Comparison of ENCODE assay signal across 9 mouse cellular contexts in genomic region chr2:153142620-153143199, GRCm38 (mm10). TPM values are rescaled to one million over a fixed set of nuclear protein-coding genes. Genes with fewer than 3 reads are reported as not detected.
DNase-seq lines count a peak whose midpoint lies in the region; ATAC-seq lines count a peak whose summit lies in the region.
"Had no signal": no experiment of that assay in that cellular context is flagged by ENCODE, and none has a peak within 500 bp of the region (broad histone marks: within the 10 kb centered on the region; RNA-seq: fewer than 3 reads in every experiment).

No protein-coding gene starts in this region.

- H3K4me3 ChIP-seq in hindbrain, embryonic 15.5 days, result no peak overlapping the region
- no peak overlapping the region for H3K4me3 ChIP-seq in limb, embryonic 11.5 days (ENCODE audit: low read depth, low read length)
- H3K4me3 ChIP-seq: liver, embryonic 13.5 days had no signal

- intact Hi-C loops in heart, postnatal 25 days (cut with DNase I), result loop anchor here (1.0 to 2.0 kb wide), 3 partner anchors 62 to 226 kb away; no protein-coding TSS in a partner anchor

- WGBS in hindbrain, embryonic 15.5 days, result 25% methylated on average over 10 of the region's 10 CpGs
- WGBS in limb, embryonic 11.5 days, result 33% methylated on average over 10 of the region's 10 CpGs

- no peak overlapping the region for H3K9ac ChIP-seq in hindbrain, embryonic 15.5 days
- H3K9ac ChIP-seq in limb, embryonic 11.5 days (ENCODE audit: low read length), result no peak overlapping the region
- H3K9ac ChIP-seq: liver, embryonic 13.5 days had no signal

- no peaks in the 10 kb centered on the region for H3K9me3 ChIP-seq in hindbrain, embryonic 15.5 days
- H3K9me3 ChIP-seq in limb, embryonic 11.5 days (ENCODE audit: control insufficient read depth, low read length), result no peaks in the 10 kb centered on the region
- H3K9me3 ChIP-seq: liver, embryonic 13.5 days had no signal

- H3K27me3 ChIP-seq in hindbrain, embryonic 15.5 days, result no peaks in the 10 kb centered on the region
- 0 out of 2 replicates have a peak, but pooled peaks cover 2% of the 10 kb centered on the region for H3K27me3 ChIP-seq in limb, embryonic 11.5 days (ENCODE audit: control insufficient read depth, insufficient read depth, low read length)

- H3K4me1 ChIP-seq in hindbrain, embryonic 15.5 days (replicated peaks), result peaks cover 8% of the 10 kb centered on the region; the same call in 1 of the 2 replicates
- H3K4me1 ChIP-seq in limb, embryonic 11.5 days (ENCODE audit: control insufficient read depth, insufficient read depth, low read length), result no peaks in the 10 kb centered on the region
- H3K4me1 ChIP-seq: liver, embryonic 13.5 days had no signal

- no peak overlapping the region for H3K27ac ChIP-seq in hindbrain, embryonic 15.5 days (replicated peaks)
- H3K27ac ChIP-seq in limb, embryonic 11.5 days (replicated peaks; ENCODE audit: low read depth, low read length), result no peak overlapping the region
- H3K27ac ChIP-seq: liver, embryonic 13.5 days had no signal

- no peaks in the 10 kb centered on the region for H3K36me3 ChIP-seq in hindbrain, embryonic 15.5 days
- no peaks in the 10 kb centered on the region for H3K36me3 ChIP-seq in limb, embryonic 11.5 days (ENCODE audit: control insufficient read depth, insufficient read depth, low read length)
- H3K36me3 ChIP-seq: liver, embryonic 13.5 days had no signal

- peak; percentile 19; the same call in 1 of the 2 replicates for ATAC-seq in hindbrain, embryonic 15.5 days (ENCODE audit: low FRiP score, low read depth)
- ATAC-seq in limb, embryonic 11.5 days (ENCODE audit: insufficient number of reproducible peaks, low FRiP score, low TSS enrichment, low read depth), result no peak

- H3K4me2 ChIP-seq in hindbrain, embryonic 15.5 days, result no peak overlapping the region
- H3K4me2 ChIP-seq in limb, embryonic 11.5 days (ENCODE audit: low read depth, severe bottlenecking), result no peak overlapping the region
- H3K4me2 ChIP-seq: liver, embryonic 13.5 days had no signal

- DNase-seq in heart, adult 11 months, result peak; percentile 88
- DNase-seq in heart, postnatal 25 days (ENCODE audit: low spot score), result no peak
- DNase-seq in B cell, adult 2 months, result peak; percentile 72 to 73
- peak; percentile 75 for DNase-seq in adrenal gland, postnatal 14 days
- DNase-seq in embryo, embryonic 9.5 days (ENCODE audit: extremely low spot score), result peak; percentile 51
- DNase-seq in limb, embryonic 11.5 days (ENCODE audit: low spot score), result peak; percentile 73
- peak; percentile 38 for DNase-seq in right cerebral cortex, adult 18-20 months
- DNase-seq: liver, embryonic 13.5 days had no signal

RNA-seq across cellular contexts. Expression of gene Tm9sf4, which starts 18.4 kb away (rescaled TPM):
- total RNA-seq in heart, postnatal 25 days (2021), result 10 to 100 TPM; 47.5 to 51.3 TPM
- 96.0 and 104 TPM in 2 replicates for total RNA-seq in adrenal gland, postnatal 14 days (2021)
- 77.8 and 85.6 TPM in 2 replicates for polyA plus RNA-seq in hindbrain, embryonic 15.5 days (2015; fragmentation: Nextera tagmentation; extraction: Ambion mirVana)
- 79.7 and 97.5 TPM in 2 replicates for polyA plus RNA-seq in limb, embryonic 11.5 days (2014; fragmentation: Nextera tagmentation; extraction: Ambion mirVana)

RNA-seq across cellular contexts. Expression of gene Hck, which starts 34.4 kb away (rescaled TPM):
- 1 to 10 TPM; 1.1 to 1.4 TPM for total RNA-seq in heart, postnatal 25 days (2021)
- total RNA-seq in adrenal gland, postnatal 14 days (2021), result 2.0 and 2.9 TPM in 2 replicates
- 3.7 and 4.4 TPM in 2 replicates for polyA plus RNA-seq in hindbrain, embryonic 15.5 days (2015; fragmentation: Nextera tagmentation; extraction: Ambion mirVana)
- polyA plus RNA-seq in limb, embryonic 11.5 days (2014; fragmentation: Nextera tagmentation; extraction: Ambion mirVana), result 1.4 TPM in 2 replicates
